Mouse (Mus musculus) brown adipose tissue, adult 24 weeks (tissue): ENCODE data around the gene Sec31a. TPM values are rescaled to one million over a fixed set of nuclear protein-coding genes. Genes with fewer than 3 reads are reported as not detected.

Experiments
- H3K27ac ChIP-seq: fragments of 200-500 bp; replicated peaks from 2 replicates; pipeline ENCODE4 v1.5.1; 2012; ENCODE audit warnings: low read depth, mild to moderate bottlenecking, low read length
- H3K4me1 ChIP-seq: fragments of 200-500 bp; 2 replicates; pipeline ENCODE4 v1.6.1; 2012; ENCODE audit warnings: low read length, mixed read lengths; ENCODE audit not compliant: control insufficient read depth, insufficient read depth, insufficient read length
- H3K4me3 ChIP-seq: fragments of 200-500 bp; 2 replicates; pipeline ENCODE4 v1.5.1; 2012; ENCODE audit warnings: low read depth, mild to moderate bottlenecking, low read length, moderate library complexity; ENCODE audit not compliant: insufficient read depth
- polyA plus RNA-seq: library from polyadenylated mRNA; stranded (reverse); fragments of >200 nt; gene quantifications from 2 replicates; pipeline ENCODE4 v1.2.4, GENCODE M21; 2012; ENCODE audit not compliant: missing spikeins, insufficient read depth, insufficient read length

The Sec31a gene
- polyA plus RNA-seq = 85.1 and 89.8 TPM in 2 replicates

- Histone ChIP-seq H3K27ac (peak within 1 kb of the TSS; percentile 85), H3K4me1 (peaks cover 14% of the 10 kb centered on the region; the same call in 1 of the 2 replicates), H3K4me3 (peak within 1 kb of the TSS; percentile 91)
Measured at GRCm38 (mm10) chr5:100415761-100416590, at the start of gene Sec31a. Gene Sec31a (minus strand): TSS chr5:100416234.

- Histone ChIP-seq H3K27ac (no peak overlapping the region), H3K4me1 (no peaks in the 10 kb centered on the region; the same call in 1 of the 2 replicates), H3K4me3 (no peak overlapping the region)
Measured at GRCm38 (mm10) chr5:100462374-100462773, 46.3 kb upstream of the Sec31a start.

- Histone ChIP-seq H3K4me1 (no peaks in the 10 kb centered on the region; the same call in 1 of the 2 replicates), H3K27ac (no peak overlapping the region), H3K4me3 (no peak overlapping the region)
Measured at GRCm38 (mm10) chr5:100461526-100461925, 45.5 kb upstream of the Sec31a start.

- Histone ChIP-seq H3K4me1 (no peaks in the 10 kb centered on the region; the same call in 1 of the 2 replicates), H3K27ac (no peak overlapping the region), H3K4me3 (no peak overlapping the region)
Measured at GRCm38 (mm10) chr5:100459468-100459867, 43.4 kb upstream of the Sec31a start.

- Histone ChIP-seq H3K4me3 (no peak overlapping the region), H3K4me1 (no peaks in the 10 kb centered on the region), H3K27ac (no peak overlapping the region)
Measured at GRCm38 (mm10) chr5:100451871-100452270, 35.8 kb upstream of the Sec31a start.

- Histone ChIP-seq H3K27ac (no peak overlapping the region), H3K4me1 (no peaks in the 10 kb centered on the region), H3K4me3 (no peak overlapping the region)
Measured at GRCm38 (mm10) chr5:100438796-100439195, 22.8 kb upstream of the Sec31a start.

GRCm38 (mm10) chr5:100437917-100438316 lies 21.9 kb upstream of the Sec31a start:
- Histone ChIP-seq H3K4me1 (no peaks in the 10 kb centered on the region), H3K27ac (no peak overlapping the region)

GRCm38 (mm10) chr5:100437086-100437485 lies 21.1 kb upstream of the Sec31a start:
- Histone ChIP-seq H3K27ac (no peak overlapping the region), H3K4me1 (no peaks in the 10 kb centered on the region), H3K4me3 (no peak overlapping the region)

More at GRCm38 (mm10) chr5:100437917-100438316, 21.9 kb upstream of the Sec31a start:
- H3K4me3 ChIP-seq = no peak overlapping the region

GRCm38 (mm10) chr5:100430966-100431365 lies 14.9 kb upstream of the Sec31a start:
- 0 out of 2 replicates have a peak, but pooled peaks cover 5% of the 10 kb centered on the region for H3K4me1 ChIP-seq
- H3K4me3 ChIP-seq = no peak overlapping the region
- H3K27ac ChIP-seq = no peak overlapping the region

GRCm38 (mm10) chr5:100430076-100430390 lies 14.0 kb upstream of the Sec31a start:
- Histone ChIP-seq H3K27ac (peak overlapping the region; percentile 72), H3K4me1 (0 out of 2 replicates have a peak, but pooled peaks cover 5% of the 10 kb centered on the region), H3K4me3 (peak overlapping the region; percentile 79)

GRCm38 (mm10) chr5:100429344-100430075 lies 13.5 kb upstream of the Sec31a start:
- peak overlapping the region; percentile 72 for H3K27ac ChIP-seq
- H3K4me3 ChIP-seq = peak overlapping the region; percentile 79
- H3K4me1 ChIP-seq = 0 out of 2 replicates have a peak, but pooled peaks cover 5% of the 10 kb centered on the region

- Histone ChIP-seq H3K27ac (peak overlapping the region; percentile 4; the same call in 1 of the 2 replicates), H3K4me1 (0 out of 2 replicates have a peak, but pooled peaks cover 5% of the 10 kb centered on the region), H3K4me3 (peak overlapping the region; percentile 72)
Measured at GRCm38 (mm10) chr5:100428734-100429343, 12.8 kb upstream of the Sec31a start.

- no peak overlapping the region for H3K27ac ChIP-seq
Measured at GRCm38 (mm10) chr5:100428031-100428733, 12.1 kb upstream of the Sec31a start.

GRCm38 (mm10) chr5:100427276-100427675 lies 11.2 kb upstream of the Sec31a start:
- H3K27ac ChIP-seq = no peak overlapping the region
- peak overlapping the region; percentile 4; the same call in 1 of the 2 replicates for H3K4me3 ChIP-seq
- H3K4me1 ChIP-seq = 0 out of 2 replicates have a peak, but pooled peaks cover 5% of the 10 kb centered on the region

More at GRCm38 (mm10) chr5:100428031-100428733, 12.1 kb upstream of the Sec31a start:
- peak overlapping the region; percentile 30; the same call in 1 of the 2 replicates for H3K4me3 ChIP-seq
- H3K4me1 ChIP-seq = 0 out of 2 replicates have a peak, but pooled peaks cover 5% of the 10 kb centered on the region
